Mouse (Mus musculus) lung, postnatal 10 days (tissue): Measurements from ENCODE around the gene Isg20.

ENCODE experiments used
- DNase-seq: peaks from one replicate; pipeline ENCODE4 v3.0.0; 2021

Isg20 gene

GRCm38 (mm10) chr7:78912974-78913474, at the start of gene Isg20:
Gene Isg20 (plus strand): TSS chr7:78913424.
- DNase-seq, result no peak

DNA sequence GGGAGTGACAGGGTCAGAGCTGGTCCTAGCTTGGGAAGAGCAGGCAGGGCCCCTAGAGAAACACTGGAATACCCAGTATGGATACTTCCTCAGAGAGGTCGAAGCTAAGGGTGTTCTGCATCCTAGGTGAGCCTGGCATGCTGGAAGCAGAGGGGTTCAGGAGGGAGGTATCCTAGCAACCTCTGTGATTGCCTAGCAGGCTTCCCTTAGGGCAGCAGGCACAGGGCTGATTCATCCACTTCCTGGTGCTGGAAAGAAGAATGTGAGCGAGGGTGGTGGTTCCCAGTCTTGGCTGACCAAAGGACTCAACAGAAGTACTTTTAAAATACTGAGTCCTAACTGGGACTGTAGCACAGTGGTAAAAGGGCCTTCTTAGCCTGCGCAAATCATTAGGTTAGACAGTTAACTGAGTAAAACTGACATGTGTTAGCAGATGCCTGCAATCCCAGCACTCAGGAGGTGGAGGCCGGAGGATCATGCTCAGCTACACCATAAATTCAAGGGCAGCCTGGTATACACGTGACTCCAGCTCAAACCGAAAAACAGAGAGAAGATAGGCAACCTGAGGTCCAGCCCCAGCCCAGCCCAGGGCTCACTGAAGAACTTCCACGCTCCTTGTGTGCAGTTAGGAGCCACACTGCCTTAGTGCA, 49.3 kb upstream of the Isg20 start:
- no peak for DNase-seq

DNA sequence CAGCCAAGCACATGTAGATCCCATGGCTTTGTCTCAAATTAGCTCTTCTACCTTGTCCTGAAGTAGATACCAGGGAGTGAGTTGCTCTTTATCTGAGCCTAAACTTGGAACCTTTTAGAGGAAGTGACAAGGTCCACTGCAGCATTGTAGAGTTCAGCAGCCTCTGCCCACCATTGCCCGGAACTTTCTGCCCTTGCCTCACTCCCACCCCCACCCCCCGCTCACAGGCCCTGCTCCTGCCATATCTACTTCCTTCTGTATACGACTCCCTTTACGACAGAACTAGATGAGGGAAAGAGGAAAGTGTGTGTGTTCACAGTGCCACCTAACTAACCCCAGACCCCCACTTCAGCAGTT, 48.8 kb upstream of the Isg20 start:
- no peak for DNase-seq

GRCm38 (mm10) chr7:78865212-78865949, 47.8 kb upstream of the Isg20 start:
- no peak for DNase-seq

- DNase-seq, result no peak
Measured at GRCm38 (mm10) chr7:78868731-78869130, 44.5 kb upstream of the Isg20 start.

- DNase-seq, result no peak
Measured at GRCm38 (mm10) chr7:78872366-78872765, 40.9 kb upstream of the Isg20 start.

- no peak for DNase-seq
Measured at GRCm38 (mm10) chr7:78872831-78873230, 40.4 kb upstream of the Isg20 start.

DNA sequence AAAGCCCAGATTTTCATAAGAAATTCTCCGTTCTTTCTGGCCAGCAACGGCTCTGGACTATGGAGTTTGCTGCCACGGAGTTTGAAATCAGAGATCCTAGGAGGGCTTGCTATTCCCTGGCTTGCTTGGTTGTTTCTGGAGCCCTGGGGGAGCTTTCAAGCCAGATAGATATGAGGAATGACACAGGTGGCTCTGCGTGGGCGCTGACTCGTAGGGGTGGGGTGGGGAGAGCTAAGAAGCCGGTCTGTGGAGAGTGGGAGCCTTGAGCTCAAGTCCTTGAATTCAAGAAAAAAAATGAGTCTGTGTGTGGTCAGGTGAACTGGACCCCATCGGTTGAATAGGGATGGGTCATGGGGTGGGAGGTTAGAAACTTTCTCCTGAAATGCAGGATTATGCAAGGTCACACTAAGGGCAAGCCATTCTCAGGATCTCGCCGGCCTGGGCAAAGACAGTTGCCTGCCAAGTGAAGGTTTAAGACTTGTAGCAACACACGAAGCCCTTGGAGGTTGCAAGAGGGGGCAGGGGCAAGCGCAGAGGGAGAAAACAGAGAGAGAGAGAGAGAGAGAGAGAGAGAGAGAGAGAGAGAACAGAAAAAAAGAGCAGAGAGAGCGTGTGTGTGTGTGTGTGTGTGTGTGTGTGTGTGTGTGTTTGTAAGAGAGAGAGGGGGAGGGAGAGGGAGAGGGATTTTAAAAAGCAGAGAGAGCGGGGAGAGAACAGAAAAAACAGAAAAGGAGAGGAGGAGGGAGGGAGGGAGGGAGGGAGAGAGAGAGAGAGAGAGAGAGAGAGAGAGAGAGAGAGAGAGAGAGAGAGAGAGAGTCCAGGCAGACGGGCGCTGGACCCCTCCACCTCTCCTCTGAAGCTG, 31.4 kb upstream of the Isg20 start:
- DNase-seq, result no peak

DNA sequence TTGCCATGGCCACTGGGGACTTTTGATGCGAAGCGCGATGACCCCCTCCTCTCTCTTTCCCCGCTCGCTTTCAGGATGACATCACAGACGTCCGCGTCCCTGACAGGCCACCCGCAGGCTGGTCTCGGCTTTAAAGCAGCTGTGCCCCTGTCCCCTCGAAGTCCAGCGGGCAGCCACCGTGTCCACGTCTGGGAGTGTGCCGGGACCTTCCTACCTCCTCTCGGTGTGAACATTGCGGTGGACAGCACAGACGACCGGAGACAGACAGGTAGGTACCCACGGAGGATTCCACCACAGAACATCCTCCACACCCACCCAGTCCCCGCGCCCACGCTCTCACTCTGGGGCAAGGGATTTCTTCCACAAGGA, 30.8 kb upstream of the Isg20 start:
- DNase-seq, result no peak

GRCm38 (mm10) chr7:78883016-78883725, 30.1 kb upstream of the Isg20 start:
- DNase-seq, result no peak

DNA sequence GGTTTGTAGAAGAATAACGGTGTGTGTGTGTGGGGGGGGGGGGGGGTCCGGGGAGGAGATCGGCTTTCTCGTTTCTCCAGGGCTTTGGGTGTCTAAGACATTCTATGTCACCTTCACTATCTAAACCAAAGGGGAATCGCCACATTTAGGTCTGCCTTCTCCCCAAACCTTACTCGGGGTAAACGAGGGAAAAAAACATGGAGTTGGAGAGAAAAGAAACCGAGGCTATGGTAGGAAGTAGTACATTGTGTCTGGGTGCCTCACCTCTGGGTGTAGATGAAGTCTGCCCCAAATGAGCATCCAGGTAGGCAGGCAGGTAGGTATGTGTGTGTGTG, 29.5 kb upstream of the Isg20 start:
- DNase-seq, result no peak

- DNase-seq, result no peak
Measured at GRCm38 (mm10) chr7:78884139-78884538, 29.1 kb upstream of the Isg20 start.

GRCm38 (mm10) chr7:78885404-78885803, 27.8 kb upstream of the Isg20 start:
- no peak for DNase-seq

- no peak for DNase-seq
Measured at GRCm38 (mm10) chr7:78886496-78886895, 26.7 kb upstream of the Isg20 start.

GRCm38 (mm10) chr7:78887431-78887842, 25.8 kb upstream of the Isg20 start:
- DNase-seq, result no peak

GRCm38 (mm10) chr7:78890641-78891040, 22.6 kb upstream of the Isg20 start:
- DNase-seq, result peak; percentile 88

GRCm38 (mm10) chr7:78893917-78894316, 19.3 kb upstream of the Isg20 start:
- DNase-seq, result no peak

- DNase-seq, result no peak
Measured at GRCm38 (mm10) chr7:78895021-78895652, 18.1 kb upstream of the Isg20 start.

DNA sequence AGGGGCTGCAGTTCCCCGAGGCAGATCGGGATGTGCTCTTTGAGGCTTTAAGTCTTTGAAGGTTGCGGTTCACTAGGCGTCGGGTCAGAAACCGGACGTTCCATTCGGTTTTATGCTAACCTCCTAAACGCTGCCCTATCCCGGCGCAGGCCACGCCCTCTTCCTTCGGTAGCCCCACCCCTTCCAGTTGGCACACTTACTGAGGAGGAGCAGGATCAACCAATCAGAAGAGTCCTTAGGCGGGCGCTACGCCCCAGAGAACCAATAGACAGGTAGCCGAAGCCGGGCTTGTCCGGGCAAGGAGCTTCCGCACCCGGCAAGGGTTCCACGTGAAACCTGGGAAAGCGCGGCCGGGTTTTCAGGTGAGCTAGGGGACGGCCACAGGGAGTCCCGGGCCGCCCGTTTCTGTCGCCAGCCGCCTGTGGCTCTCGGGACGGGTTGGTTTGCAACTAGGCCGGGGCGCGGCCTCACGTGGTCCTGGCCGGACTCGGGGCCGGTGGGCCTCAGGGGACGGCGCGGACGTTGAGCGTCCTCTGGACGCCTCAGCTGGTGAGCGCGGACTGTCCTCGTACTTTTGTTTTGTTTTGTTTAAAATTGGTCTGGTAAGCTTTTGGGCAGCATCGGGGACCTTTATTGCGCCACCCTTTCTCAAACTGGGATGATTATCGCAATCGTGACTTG, 17.4 kb upstream of the Isg20 start, which contains the start of gene Aen:
Aen (plus strand) TSS at position 202 of the 681 bp plus-strand sequence.
- DNase-seq, result peak; percentile 100

- DNase-seq, result no peak
Measured at GRCm38 (mm10) chr7:78897567-78897966, 15.7 kb upstream of the Isg20 start.

- DNase-seq, result peak; percentile 44
Measured at GRCm38 (mm10) chr7:78903174-78903870, 9.9 kb upstream of the Isg20 start.
